Mouse (Mus musculus): ENCODE results near the gene Dpf2. TPM values are rescaled to one million over a fixed set of nuclear protein-coding genes. Genes with fewer than 3 reads are reported as not detected.

Gene Dpf2
- polyA plus RNA-seq, 1 experiment = not detected

DNA sequence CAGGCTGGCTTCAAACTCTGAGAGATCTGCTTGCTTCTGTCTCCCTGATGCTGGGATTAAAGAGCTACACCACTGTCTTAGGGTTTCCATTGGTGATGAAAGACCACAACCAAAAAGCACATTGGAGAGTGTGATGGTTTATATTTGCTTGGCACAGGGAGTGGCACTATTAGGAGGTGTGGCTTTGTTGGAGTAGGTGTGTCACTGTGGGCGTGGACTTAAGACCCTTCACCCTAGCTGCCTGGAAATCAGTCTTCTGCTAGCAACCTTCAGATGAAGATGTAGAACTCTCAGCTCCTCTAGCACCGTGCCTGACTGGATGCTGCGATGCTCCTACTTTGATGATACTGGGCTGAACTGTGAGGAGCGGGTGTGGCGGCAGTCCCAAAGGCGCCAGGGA, 25.7 kb upstream of the Dpf2 start:
- peaks cover 16% of the 10 kb centered on the region for H3K4me1 ChIP-seq (ENCODE audit: control insufficient read depth, insufficient read depth, low read length)
- no peak overlapping the region for H3K27ac ChIP-seq (ENCODE audit: insufficient read depth, low read depth, low read length)
- H3K4me3 ChIP-seq (ENCODE audit: insufficient read depth, low read depth, low read length) = no peak overlapping the region
- TF ChIP-seq POLR2A (IDR thresholded peaks at IDR 0.05; ENCODE audit: insufficient read depth, low read depth, low read length) = no peak
- no peak for TF ChIP-seq CTCF (IDR thresholded peaks at IDR 0.05; ENCODE audit: insufficient read depth, low read depth, low read length)
- WGBS = 95% methylated on average over 6 of the region's 6 CpGs

- H3K27ac ChIP-seq (ENCODE audit: insufficient read depth, low read depth, low read length) = no peak overlapping the region
- H3K4me1 ChIP-seq (ENCODE audit: control insufficient read depth, insufficient read depth, low read length) = peaks cover 16% of the 10 kb centered on the region
- no peak for TF ChIP-seq POLR2A (IDR thresholded peaks at IDR 0.05; ENCODE audit: insufficient read depth, low read depth, low read length)
- TF ChIP-seq CTCF (IDR thresholded peaks at IDR 0.05; ENCODE audit: insufficient read depth, low read depth, low read length) = no peak
- H3K4me3 ChIP-seq (ENCODE audit: insufficient read depth, low read depth, low read length) = no peak overlapping the region
- WGBS = 22% methylated on average over 14 of the region's 14 CpGs
Measured at GRCm38 (mm10) chr19:5937836-5938406, 25.1 kb upstream of the Dpf2 start.

- Histone ChIP-seq H3K27ac (ENCODE audit: insufficient read depth, low read depth, low read length) (no peak overlapping the region), H3K4me1 (ENCODE audit: control insufficient read depth, insufficient read depth, low read length) (peaks cover 16% of the 10 kb centered on the region), H3K4me3 (ENCODE audit: insufficient read depth, low read depth, low read length) (no peak overlapping the region)
- 44% methylated on average over 21 of the region's 21 CpGs for WGBS
- TF ChIP-seq POLR2A (IDR thresholded peaks at IDR 0.05; ENCODE audit: insufficient read depth, low read depth, low read length) (no peak), CTCF (IDR thresholded peaks at IDR 0.05; ENCODE audit: insufficient read depth, low read depth, low read length) (no peak)
Measured at GRCm38 (mm10) chr19:5937095-5937835, 24.5 kb upstream of the Dpf2 start.

DNA sequence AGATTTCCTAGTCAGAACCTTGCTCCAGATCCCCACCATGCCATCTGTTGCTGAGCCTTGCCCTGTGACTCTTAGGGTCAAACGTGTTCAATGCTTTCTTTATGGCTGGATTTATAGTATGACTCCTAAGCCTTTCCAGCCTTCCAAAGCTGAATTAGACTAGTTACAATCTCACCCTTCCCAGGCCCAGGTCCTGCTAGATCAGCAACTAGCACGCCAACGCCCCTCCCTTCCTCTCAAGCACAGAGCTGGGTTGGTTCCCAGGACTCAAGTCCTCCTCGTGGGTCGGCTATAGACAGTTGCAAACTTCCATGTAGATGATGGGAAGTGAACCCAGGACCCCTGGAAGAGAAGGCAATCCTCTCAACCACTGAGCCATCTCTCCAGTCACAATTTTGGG, 22.9 kb upstream of the Dpf2 start:
- no peak overlapping the region for H3K27ac ChIP-seq (ENCODE audit: insufficient read depth, low read depth, low read length)
- H3K4me3 ChIP-seq (ENCODE audit: insufficient read depth, low read depth, low read length) = no peak overlapping the region
- TF ChIP-seq POLR2A (IDR thresholded peaks at IDR 0.05; ENCODE audit: insufficient read depth, low read depth, low read length) (no peak), CTCF (IDR thresholded peaks at IDR 0.05; ENCODE audit: insufficient read depth, low read depth, low read length) (no peak)
- WGBS = 71% methylated on average over 5 of the region's 5 CpGs
- H3K4me1 ChIP-seq (ENCODE audit: control insufficient read depth, insufficient read depth, low read length) = peaks cover 16% of the 10 kb centered on the region

DNA sequence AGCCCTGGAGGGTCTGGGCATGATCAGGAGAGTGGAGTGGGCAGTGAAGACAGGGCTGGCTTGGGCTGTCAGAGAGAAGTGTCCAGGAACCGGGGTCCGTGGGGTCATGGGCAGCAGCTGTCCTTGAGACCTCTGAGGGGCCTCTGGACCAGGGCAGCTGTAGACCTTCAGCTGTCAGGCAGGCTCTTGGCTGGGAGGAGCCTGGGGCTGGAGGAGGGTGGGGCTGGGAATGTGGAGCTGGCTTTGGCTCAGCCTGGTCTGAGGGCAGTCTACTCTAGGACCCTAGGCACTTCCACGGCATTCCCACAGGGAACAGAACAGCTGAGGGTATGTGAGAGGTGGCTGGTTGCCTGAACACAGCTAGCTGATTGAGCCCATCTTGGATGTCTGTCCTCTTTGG, 22.5 kb upstream of the Dpf2 start:
- no peak overlapping the region for H3K4me3 ChIP-seq (ENCODE audit: insufficient read depth, low read depth, low read length)
- 79% methylated on average over 3 of the region's 3 CpGs for WGBS
- TF ChIP-seq CTCF (IDR thresholded peaks at IDR 0.05; ENCODE audit: insufficient read depth, low read depth, low read length) (no peak), POLR2A (IDR thresholded peaks at IDR 0.05; ENCODE audit: insufficient read depth, low read depth, low read length) (no peak)
- H3K27ac ChIP-seq (ENCODE audit: insufficient read depth, low read depth, low read length) = no peak overlapping the region
- H3K4me1 ChIP-seq (ENCODE audit: control insufficient read depth, insufficient read depth, low read length) = peaks cover 16% of the 10 kb centered on the region

- TF ChIP-seq CTCF (IDR thresholded peaks at IDR 0.05; ENCODE audit: insufficient read depth, low read depth, low read length) = no peak
- TF ChIP-seq POLR2A (IDR thresholded peaks at IDR 0.05; ENCODE audit: insufficient read depth, low read depth, low read length) = no peak
- no peak overlapping the region for H3K27ac ChIP-seq (ENCODE audit: insufficient read depth, low read depth, low read length)
- 57% methylated on average over 14 of the region's 14 CpGs for WGBS
Measured at GRCm38 (mm10) chr19:5929634-5930596, 17.1 kb upstream of the Dpf2 start.

DNA sequence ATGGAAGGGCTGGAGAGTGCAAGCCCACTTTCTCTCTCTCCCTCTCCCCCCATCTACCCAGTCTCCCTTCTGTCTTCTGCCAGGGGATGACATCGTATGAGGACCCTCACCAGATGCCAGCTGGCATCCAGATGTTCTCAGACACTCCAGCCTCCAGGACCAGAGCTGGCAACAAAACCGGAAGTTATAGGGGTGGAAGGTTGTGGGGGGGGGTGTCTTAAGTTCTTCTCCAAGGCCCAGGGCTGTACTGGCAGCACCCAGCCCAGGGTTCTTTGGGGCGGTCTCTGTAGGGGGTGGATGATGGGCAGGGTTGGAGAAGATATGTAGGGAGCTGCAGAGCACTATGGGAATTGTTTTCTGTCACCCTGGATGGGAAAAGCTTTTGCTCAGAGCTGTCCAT, 15.7 kb upstream of the Dpf2 start:
- no peak for TF ChIP-seq CTCF (IDR thresholded peaks at IDR 0.05; ENCODE audit: insufficient read depth, low read depth, low read length)
- TF ChIP-seq POLR2A (IDR thresholded peaks at IDR 0.05; ENCODE audit: insufficient read depth, low read depth, low read length) = no peak
- H3K27ac ChIP-seq (ENCODE audit: insufficient read depth, low read depth, low read length) = no peak overlapping the region
- WGBS = 76% methylated on average over 3 of the region's 3 CpGs
- no peak overlapping the region for H3K4me3 ChIP-seq (ENCODE audit: insufficient read depth, low read depth, low read length)
- H3K4me1 ChIP-seq (ENCODE audit: control insufficient read depth, insufficient read depth, low read length) = peaks cover 9% of the 10 kb centered on the region

More at GRCm38 (mm10) chr19:5929634-5930596, 17.1 kb upstream of the Dpf2 start:
- Histone ChIP-seq H3K4me1 (ENCODE audit: control insufficient read depth, insufficient read depth, low read length) (peaks cover 2% of the 10 kb centered on the region), H3K4me3 (ENCODE audit: insufficient read depth, low read depth, low read length) (no peak overlapping the region)

- TF ChIP-seq POLR2A (IDR thresholded peaks at IDR 0.05; ENCODE audit: insufficient read depth, low read depth, low read length) (no peak), CTCF (IDR thresholded peaks at IDR 0.05; ENCODE audit: insufficient read depth, low read depth, low read length) (no peak)
- Histone ChIP-seq H3K4me3 (ENCODE audit: insufficient read depth, low read depth, low read length) (no peak overlapping the region), H3K27ac (ENCODE audit: insufficient read depth, low read depth, low read length) (no peak overlapping the region), H3K4me1 (ENCODE audit: control insufficient read depth, insufficient read depth, low read length) (peaks cover 9% of the 10 kb centered on the region)
- WGBS = 79% methylated on average over 6 of the region's 6 CpGs
Measured at GRCm38 (mm10) chr19:5928104-5928503, 15.3 kb upstream of the Dpf2 start.

Data from olfactory bulb, adult 2 months (tissue).